Mouse (Mus musculus): ENCODE data around the gene Tmem181a. TPM values are rescaled to one million over a fixed set of nuclear protein-coding genes. Genes with fewer than 3 reads are reported as not detected.
"Not testable (repeated sequence)": the region's sequence is repeated elsewhere in the genome, so short reads cannot be mapped to it uniquely, and the experiment has no call there.

The Tmem181a gene
- polyA plus RNA-seq, 1 experiment from 2014 or later, result 23.7 TPM

DNA sequence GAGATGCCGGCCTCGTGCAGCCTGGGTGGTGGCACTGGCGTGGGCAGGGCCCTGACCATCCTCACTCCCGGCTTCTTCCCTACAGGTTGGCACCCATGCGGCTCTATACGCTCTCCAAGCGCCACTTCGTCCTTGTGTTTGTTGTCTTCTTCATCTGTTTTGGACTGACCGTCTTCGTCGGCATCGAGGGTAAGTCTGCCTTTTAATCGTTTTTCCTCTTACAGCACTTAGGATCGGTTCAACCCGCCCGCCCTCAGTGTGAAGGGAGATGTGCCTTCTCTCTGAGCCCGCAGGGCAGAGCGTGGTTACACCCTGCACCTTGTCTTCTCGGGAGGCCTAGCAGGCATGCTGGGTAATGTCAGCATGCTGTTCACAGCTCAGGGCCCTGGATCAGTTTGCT, 23.9 kb downstream of the Tmem181a start:
- H3K4me3 ChIP-seq; H3K9me3 ChIP-seq (replicated peaks); H3K4me1 ChIP-seq; H3K36me3 ChIP-seq; H3K27me3 ChIP-seq (ENCODE audit: low read depth, poor library complexity, severe bottlenecking); DNase-seq (ENCODE audit: low spot score); H3K27ac ChIP-seq: not testable (repeated sequence)
- 90% methylated on average over 19 of the region's 19 CpGs for WGBS

DNA sequence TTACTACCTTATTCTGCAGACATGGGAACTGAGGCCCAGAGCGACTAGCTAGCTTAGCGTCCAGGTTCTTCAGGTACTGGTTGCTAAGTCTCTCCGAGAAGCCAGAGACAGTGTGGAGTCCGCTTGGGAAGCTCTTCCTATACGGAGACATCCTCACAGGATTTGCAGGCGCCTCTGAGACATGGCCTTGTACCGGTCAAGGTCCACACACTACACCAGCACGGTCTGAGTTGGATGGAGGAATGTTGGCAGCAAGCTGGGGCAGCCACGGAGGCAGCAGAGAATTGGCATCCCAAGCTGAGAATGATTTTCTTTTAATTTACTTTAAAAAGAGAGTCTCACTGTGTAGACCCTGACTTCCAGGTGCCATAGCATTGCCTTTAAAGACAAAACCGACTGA, 26.5 kb downstream of the Tmem181a start:
- 95% methylated on average over 8 of the region's 10 CpGs for WGBS
- H3K27ac ChIP-seq; H3K27me3 ChIP-seq (ENCODE audit: low read depth, poor library complexity, severe bottlenecking); H3K9me3 ChIP-seq (replicated peaks); H3K4me1 ChIP-seq; H3K36me3 ChIP-seq; DNase-seq (ENCODE audit: low spot score); H3K4me3 ChIP-seq: not testable (repeated sequence)

DNA sequence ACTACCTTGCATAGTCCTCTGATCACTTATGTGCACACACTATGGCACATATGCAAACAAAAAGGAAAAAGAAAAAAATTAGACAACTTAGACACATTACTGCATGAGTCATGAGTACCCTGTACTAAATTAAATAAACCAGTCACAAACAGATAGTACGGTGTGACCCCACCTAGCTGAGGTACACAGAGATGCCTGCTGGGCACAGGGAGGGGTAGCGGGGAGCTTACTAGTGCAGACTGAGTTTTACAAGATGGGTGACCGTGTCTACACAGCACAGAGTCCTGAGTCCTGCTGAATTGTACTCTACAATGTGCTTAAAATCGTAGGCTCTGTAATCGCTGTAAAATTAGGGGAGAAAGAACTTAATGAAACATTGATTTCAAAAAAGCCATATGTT, 29.5 kb downstream of the Tmem181a start:
- H3K9me3 ChIP-seq (replicated peaks); H3K36me3 ChIP-seq; DNase-seq (ENCODE audit: low spot score); H3K27me3 ChIP-seq (ENCODE audit: low read depth, poor library complexity, severe bottlenecking); H3K27ac ChIP-seq; H3K4me3 ChIP-seq; H3K4me1 ChIP-seq: not testable (repeated sequence)
- 95% methylated on average over 5 of the region's 5 CpGs for WGBS

DNA sequence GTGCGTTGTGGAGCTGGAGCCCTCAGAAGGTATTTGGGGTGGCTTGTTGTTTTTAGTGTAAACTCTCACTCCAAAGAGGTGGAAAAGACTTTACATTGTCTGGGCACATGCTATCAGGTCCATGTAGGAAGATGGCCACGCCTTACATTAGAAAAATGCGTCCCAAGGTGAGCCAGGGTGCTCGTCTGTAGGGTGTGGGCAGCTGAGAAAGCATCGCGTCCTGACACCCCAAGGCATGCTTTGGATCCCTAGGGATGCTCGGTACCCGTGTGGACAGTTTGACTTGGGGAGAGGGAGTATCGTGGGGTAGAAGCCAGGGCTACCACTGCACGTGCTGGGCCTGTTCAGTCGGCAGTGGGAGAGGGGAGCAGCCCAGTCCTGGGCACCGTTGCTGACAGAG, 32.4 kb downstream of the Tmem181a start:
- DNase-seq (ENCODE audit: low spot score); H3K4me3 ChIP-seq; H3K27me3 ChIP-seq (ENCODE audit: low read depth, poor library complexity, severe bottlenecking); H3K4me1 ChIP-seq; H3K9me3 ChIP-seq (replicated peaks); H3K36me3 ChIP-seq; H3K27ac ChIP-seq: not testable (repeated sequence)
- WGBS, result 95% methylated on average over 12 of the region's 12 CpGs

DNA sequence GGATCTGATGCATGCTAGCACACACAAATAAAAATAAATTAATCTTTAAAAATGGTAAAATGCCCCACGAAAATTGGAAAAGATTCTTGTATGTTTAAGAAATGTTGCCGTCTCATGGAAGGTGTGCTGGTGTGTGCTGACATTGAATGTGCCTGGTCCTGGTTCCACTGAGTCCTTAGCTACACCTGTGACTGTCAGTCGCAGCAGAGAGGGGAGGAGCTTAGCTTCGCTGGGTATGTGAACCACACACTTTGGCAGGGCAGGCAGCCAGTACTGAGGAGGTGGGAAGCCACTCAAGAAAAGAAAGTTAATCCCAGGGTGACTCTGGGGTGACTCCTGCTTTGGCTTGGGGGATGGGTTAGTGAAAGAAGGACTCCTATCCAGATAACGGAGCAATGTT, 37.2 kb downstream of the Tmem181a start:
- not testable (repeated sequence) for H3K9me3 ChIP-seq (replicated peaks); H3K4me1 ChIP-seq
- no CpG with 5 or more reads among the region's 5 CpGs for WGBS

DNA sequence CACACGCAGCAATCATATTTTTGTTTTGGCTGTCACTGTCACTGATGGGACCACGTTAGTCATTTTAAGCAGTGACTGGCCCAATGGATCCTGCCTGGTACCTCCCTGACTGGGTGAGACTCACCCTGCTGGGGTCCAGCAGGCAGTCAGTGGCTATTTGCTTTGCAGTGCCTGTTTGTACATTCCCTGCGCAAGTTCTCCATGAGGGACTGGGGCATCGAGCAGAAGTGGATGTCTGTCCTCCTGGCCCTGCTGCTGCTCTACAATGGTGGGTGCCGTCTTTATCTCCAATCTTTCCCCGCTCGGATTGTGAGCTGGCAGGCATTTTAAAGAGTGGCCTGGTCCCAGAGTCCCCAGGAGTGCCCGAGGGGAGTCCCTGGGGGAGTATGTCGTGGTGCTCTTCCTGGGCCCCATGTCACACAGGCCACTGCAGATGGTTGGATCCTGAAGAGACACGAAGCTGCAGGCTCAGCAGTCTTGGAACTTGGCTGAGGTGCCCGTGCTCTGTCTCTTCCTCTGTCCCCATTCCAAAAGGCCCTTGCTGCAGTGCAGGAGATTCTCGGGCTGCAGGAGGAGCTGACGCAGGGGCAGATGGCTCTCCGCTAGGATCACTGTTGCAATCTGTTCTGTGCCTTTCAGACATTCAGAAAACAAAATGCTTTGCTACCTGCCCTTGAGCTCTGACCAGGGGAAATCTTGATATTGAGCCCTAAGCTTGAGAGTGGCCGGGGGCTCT, 40.6 kb downstream of the Tmem181a start:
- DNase-seq (ENCODE audit: low spot score); H3K4me1 ChIP-seq; H3K9me3 ChIP-seq (replicated peaks); H3K4me3 ChIP-seq; H3K27ac ChIP-seq; H3K36me3 ChIP-seq; H3K27me3 ChIP-seq (ENCODE audit: low read depth, poor library complexity, severe bottlenecking): not testable (repeated sequence)
- WGBS, result 88% methylated on average over 9 of the region's 15 CpGs

More for the DNA sequence above, 37.2 kb downstream of the Tmem181a start:
- DNase-seq (ENCODE audit: low spot score); H3K27ac ChIP-seq; H3K4me3 ChIP-seq; H3K36me3 ChIP-seq; H3K27me3 ChIP-seq (ENCODE audit: low read depth, poor library complexity, severe bottlenecking): not testable (repeated sequence)

DNA sequence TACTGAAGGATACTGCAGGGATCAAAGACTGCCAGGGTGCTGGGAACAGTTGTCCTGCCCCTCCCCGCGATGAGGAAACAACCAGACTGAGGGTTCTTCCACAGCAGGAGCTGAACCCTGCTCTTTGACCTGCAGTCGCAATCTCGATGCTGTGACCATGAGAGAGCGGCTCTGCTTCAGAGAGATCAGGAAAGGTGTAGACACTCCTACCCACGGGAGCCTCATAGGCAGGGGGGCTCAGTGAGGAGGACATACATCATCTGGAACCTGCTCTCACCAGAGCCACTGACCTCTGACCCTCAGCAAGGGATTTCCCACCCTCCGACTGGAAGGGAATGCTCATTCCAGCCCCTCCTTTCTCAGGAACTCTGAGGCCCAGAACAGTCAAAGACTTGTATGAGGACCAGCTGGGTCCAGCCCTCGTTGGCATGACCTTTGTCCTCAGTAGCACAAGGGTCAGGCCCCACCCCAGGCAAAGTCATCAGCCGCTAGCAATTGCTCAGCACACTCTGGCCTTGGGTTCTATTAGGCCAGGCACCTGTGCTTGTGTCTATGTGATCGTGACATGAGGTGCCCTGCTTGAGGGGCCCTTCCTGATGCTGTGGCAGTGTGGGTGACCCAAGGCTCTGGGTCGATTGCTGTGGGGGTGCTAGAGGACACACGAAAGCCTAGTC, 43.7 kb downstream of the Tmem181a start:
- WGBS, result 52% methylated on average over 6 of the region's 12 CpGs
- H3K27ac ChIP-seq; H3K36me3 ChIP-seq; H3K4me1 ChIP-seq; DNase-seq (ENCODE audit: low spot score); H3K27me3 ChIP-seq (ENCODE audit: low read depth, poor library complexity, severe bottlenecking); H3K4me3 ChIP-seq; H3K9me3 ChIP-seq (replicated peaks): not testable (repeated sequence)

DNA sequence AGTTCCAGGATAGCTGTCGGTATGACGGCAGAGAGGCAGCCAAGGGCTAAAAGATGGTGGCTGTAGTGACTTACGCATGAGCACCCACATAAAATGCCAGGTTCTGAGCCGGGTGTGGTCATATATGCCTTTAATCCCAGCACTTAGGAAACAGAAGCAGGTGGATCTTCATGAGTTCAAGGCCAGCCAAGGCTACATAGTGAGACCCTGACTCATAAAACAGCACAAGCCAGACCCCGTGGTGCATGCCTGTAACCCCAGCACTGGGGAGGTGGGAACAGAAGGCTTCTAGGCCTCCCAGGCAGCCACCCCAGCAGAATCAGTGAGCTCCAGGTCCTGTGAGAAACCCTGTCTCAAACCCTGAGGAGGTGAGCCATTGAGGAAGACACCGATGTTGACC, 48.2 kb downstream of the Tmem181a start:
- WGBS, result 95% methylated on average over 5 of the region's 6 CpGs
- H3K9me3 ChIP-seq (replicated peaks); DNase-seq (ENCODE audit: low spot score); H3K27ac ChIP-seq; H3K4me1 ChIP-seq; H3K4me3 ChIP-seq; H3K27me3 ChIP-seq (ENCODE audit: low read depth, poor library complexity, severe bottlenecking); H3K36me3 ChIP-seq: not testable (repeated sequence)

DNA sequence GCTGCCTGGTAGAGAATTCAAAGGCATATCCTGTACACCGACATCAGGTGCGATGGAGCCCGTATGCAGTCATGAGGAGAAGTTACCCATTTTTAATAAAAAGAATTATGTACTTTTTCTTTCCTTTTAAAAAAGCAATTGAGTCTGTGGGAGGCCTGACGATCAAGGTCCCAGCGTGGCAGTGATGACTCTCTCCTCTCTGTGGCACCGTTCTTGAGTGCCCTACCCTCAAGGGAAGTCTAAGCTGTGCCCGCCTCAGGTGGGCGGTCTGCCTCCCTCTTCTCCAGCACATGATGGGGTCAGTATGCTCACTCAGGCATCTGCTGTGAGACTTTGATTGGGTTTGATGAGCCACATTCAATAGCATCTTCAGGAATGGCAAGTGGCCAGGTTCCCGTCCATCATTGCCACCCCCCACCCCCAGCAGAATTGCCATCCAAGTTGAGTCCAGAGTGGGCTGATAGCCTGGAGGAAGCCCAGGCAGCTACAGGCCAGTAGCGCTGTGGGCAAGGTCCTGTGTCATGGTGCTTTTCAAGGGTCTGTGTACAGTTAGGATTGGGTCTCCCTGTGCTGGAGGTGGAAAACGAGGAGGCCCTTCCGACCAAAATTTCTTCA, 49.1 kb downstream of the Tmem181a start:
- not testable (repeated sequence) for H3K4me3 ChIP-seq; H3K27ac ChIP-seq; H3K36me3 ChIP-seq; H3K9me3 ChIP-seq (replicated peaks); H3K4me1 ChIP-seq; DNase-seq (ENCODE audit: low spot score); H3K27me3 ChIP-seq (ENCODE audit: low read depth, poor library complexity, severe bottlenecking)
- WGBS, result 92% methylated on average over 12 of the region's 12 CpGs

DNA sequence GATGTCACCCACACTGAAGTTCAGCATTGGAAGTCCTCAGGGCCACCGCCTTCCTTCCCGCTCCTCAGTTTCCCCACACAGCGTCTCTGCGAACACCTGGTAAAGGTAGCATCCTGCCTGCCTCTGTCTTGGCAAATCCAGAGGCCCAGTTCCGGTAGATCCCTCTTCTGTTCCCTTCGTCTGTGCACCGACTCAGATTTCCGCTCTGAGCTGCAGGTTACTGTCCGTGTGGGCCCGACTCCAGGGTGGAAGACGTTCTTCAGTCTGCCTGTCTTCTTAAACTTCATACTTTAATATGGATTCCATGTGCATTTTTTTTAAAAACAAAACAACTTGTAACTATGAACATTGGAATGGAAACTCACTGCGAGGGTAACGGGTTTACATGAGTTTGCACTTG, 49.8 kb downstream of the Tmem181a start:
- not testable (repeated sequence) for H3K9me3 ChIP-seq (replicated peaks); H3K27me3 ChIP-seq (ENCODE audit: low read depth, poor library complexity, severe bottlenecking); H3K27ac ChIP-seq; DNase-seq (ENCODE audit: low spot score); H3K4me1 ChIP-seq; H3K36me3 ChIP-seq; H3K4me3 ChIP-seq
- WGBS, result 96% methylated on average over 11 of the region's 13 CpGs

DNA sequence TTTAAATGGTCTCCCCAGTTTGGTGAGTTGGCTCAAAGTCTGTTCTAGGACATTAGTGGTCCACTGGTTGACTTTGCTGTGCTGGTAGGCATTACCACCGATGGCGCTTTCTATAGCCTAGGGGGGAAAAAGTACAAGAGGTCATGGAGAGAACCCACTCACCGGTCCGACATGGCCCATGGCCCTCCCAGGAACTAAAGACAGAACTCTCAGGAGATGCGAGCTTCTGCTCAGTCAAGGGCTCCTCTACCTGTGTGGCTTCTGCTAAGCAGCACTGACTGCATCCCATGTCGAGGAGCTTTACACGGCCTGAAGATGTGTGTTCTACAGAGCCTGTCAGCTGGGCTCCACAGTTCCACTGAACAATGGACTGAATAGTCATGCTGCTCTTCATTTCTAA, 55.1 kb downstream of the Tmem181a start:
- 94% methylated on average over 7 of the region's 7 CpGs for WGBS
- not testable (repeated sequence) for H3K36me3 ChIP-seq

DNA sequence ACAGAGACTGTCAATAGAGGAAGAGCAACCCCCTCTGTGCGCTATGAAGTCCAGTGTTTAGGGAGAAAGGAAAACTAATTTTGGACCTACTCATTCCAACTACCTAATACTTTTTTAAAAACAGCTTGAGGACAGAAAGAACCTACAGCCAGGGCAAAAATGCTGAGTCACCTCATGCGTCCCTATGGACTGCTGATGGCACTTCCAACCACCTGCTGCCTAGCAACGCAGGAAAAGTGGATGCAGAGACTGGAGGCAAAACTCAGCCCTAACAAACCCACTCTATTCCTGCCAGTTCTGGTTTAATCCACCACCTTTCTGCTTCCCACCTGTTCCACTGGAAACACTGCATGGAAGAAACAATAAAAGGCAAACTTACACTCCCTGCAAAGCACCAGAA, 56.1 kb downstream of the Tmem181a start:
- not testable (repeated sequence) for H3K27ac ChIP-seq; H3K4me3 ChIP-seq; H3K27me3 ChIP-seq (ENCODE audit: low read depth, poor library complexity, severe bottlenecking); H3K36me3 ChIP-seq; H3K4me1 ChIP-seq; H3K9me3 ChIP-seq (replicated peaks); DNase-seq (ENCODE audit: low spot score)
- WGBS, result 77% methylated on average over 3 of the region's 3 CpGs

More for the DNA sequence above, 55.1 kb downstream of the Tmem181a start:
- DNase-seq (ENCODE audit: low spot score); H3K27me3 ChIP-seq (ENCODE audit: low read depth, poor library complexity, severe bottlenecking); H3K9me3 ChIP-seq (replicated peaks); H3K27ac ChIP-seq; H3K4me1 ChIP-seq; H3K4me3 ChIP-seq: not testable (repeated sequence)

DNA sequence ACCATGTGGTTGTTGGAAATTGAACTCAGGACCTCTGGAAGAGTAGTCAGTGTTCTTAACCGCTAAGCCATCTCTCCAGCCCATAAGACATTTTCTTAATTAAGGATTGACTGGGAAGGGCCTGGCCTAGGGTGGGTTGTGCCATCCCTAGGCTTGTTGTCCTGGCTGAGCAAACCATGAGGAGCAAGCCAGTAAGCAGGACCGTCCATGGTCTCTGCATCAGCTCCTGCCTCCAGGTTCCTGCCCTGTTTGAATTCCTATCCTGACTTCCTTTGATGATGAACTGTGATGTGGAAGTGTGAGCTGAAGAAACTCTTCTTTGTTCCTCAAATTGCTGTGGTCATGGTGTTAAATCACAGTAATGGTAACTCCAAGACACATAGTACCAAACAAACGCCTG, 57.8 kb downstream of the Tmem181a start:
- DNase-seq (ENCODE audit: low spot score); H3K36me3 ChIP-seq; H3K27me3 ChIP-seq (ENCODE audit: low read depth, poor library complexity, severe bottlenecking); H3K27ac ChIP-seq; H3K4me3 ChIP-seq; H3K9me3 ChIP-seq (replicated peaks); H3K4me1 ChIP-seq: not testable (repeated sequence)
- 72% methylated on average over 2 of the region's 3 CpGs for WGBS

Data from limb, embryonic 10.5 days (tissue).